Mouse (Mus musculus) liver, adult 2 months (tissue): ENCODE data around the gene Cnih4. TPM values are rescaled to one million over a fixed set of nuclear protein-coding genes. Genes with fewer than 3 reads are reported as not detected.

ENCODE experiments used
- DNase-seq: peaks from one replicate; pipeline ENCODE4 v3.0.0-alpha.2; 2011; ENCODE audit warnings: low read depth, low spot score; ENCODE audit errors: extremely low read depth
- H3K27ac ChIP-seq: fragments of 200-500 bp; replicated peaks from 2 replicates; pipeline ENCODE4 v1.5.1; 2012; ENCODE audit warnings: low read depth, mild to moderate bottlenecking, control low read depth, inconsistent platforms, low read length; ENCODE audit not compliant: insufficient read depth
- H3K27me3 ChIP-seq: fragments of 200-500 bp; 2 replicates; pipeline ENCODE4 v1.6.1; 2012; ENCODE audit warnings: mild to moderate bottlenecking, moderate library complexity, low read length, inconsistent platforms; ENCODE audit not compliant: control insufficient read depth, insufficient read depth
- H3K36me3 ChIP-seq: fragments of 200-500 bp; 2 replicates; pipeline ENCODE4 v1.6.1; 2012; ENCODE audit warnings: low read length, inconsistent platforms; ENCODE audit not compliant: control insufficient read depth, insufficient read depth
- H3K4me1 ChIP-seq: fragments of 200-500 bp; 2 replicates; pipeline ENCODE4 v1.6.1; 2011; ENCODE audit warnings: low read length; ENCODE audit not compliant: control insufficient read depth, insufficient read depth
- H3K4me3 ChIP-seq: fragments of 200-500 bp; 2 replicates; pipeline ENCODE4 v1.5.1; 2011; ENCODE audit warnings: low read depth, mild to moderate bottlenecking, control low read depth, low read length, moderate library complexity; ENCODE audit not compliant: insufficient read depth
- H3K79me2 ChIP-seq: fragments of 200-500 bp; 2 replicates; pipeline ENCODE4 v1.6.1; 2012; ENCODE audit warnings: inconsistent platforms, mild to moderate bottlenecking, low read length, moderate library complexity; ENCODE audit not compliant: control insufficient read depth, insufficient read depth
- H3K9ac ChIP-seq: fragments of 200-500 bp; 2 replicates; pipeline ENCODE4 v1.6.1; 2012; ENCODE audit warnings: low read depth, mild to moderate bottlenecking, control low read depth, inconsistent platforms, low read length
- CTCF ChIP-seq: fragments of 200-500 bp; IDR thresholded peaks from 2 replicates; pipeline ENCODE4 v1.5.1; 2011; ENCODE audit warnings: low read depth, low read length, control low read depth
- POLR2A ChIP-seq: fragments of 200-500 bp; IDR thresholded peaks from 2 replicates; pipeline ENCODE4 v1.6.1; 2011; ENCODE audit warnings: low read length, control low read depth; ENCODE audit not compliant: insufficient read depth; ENCODE audit errors: extremely low read depth
- WGBS: fragments of 180-500 bp; shearing (Covaris S2); methylation state at CpG from one replicate; pipeline ENCODE4 v1.1.7; 2018; 5-methylcytosine and 5-hydroxymethylcytosine counted together
- polyA plus RNA-seq: library from polyadenylated mRNA; depleted of rRNA; stranded (reverse); fragments of >200 nt; gene quantifications from 2 replicates; pipeline ENCODE4 v1.2.3, GENCODE M21; 2012; rRNA removed
- total RNA-seq: library from RNA; depleted of rRNA; stranded (reverse); fragments of >200 nt; gene quantifications from 2 replicates; pipeline ENCODE4 v1.2.3, GENCODE M21; 2014; rRNA removed

Cnih4 gene
- total and polyA plus RNA-seq, 2 experiments = 6.8 to 6.9 TPM

GRCm38 (mm10) chr1:181211920-181212633 lies 67.6 kb downstream of the Cnih4 start, which contains the start of gene Wdr26:
Wdr26 (minus strand) TSS chr1:181212001.
- Histone ChIP-seq H3K79me2 (peaks cover 28% of the 10 kb centered on the region), H3K4me1 (peaks cover 3% of the 10 kb centered on the region; the same call in 1 of the 2 replicates), H3K27ac (peak within 1 kb of the TSS; percentile 98), H3K27me3 (no peaks in the 10 kb centered on the region), H3K9ac (peak within 1 kb of the TSS; percentile 98), H3K4me3 (peak within 1 kb of the TSS; percentile 100), H3K36me3 (peaks cover 9% of the 10 kb centered on the region)
- WGBS = under 1% methylated on average over 54 of the region's 54 CpGs
- peak; percentile 69 for DNase-seq
- TF ChIP-seq POLR2A = peak; percentile 69
- TF ChIP-seq CTCF = no peak

DNA sequence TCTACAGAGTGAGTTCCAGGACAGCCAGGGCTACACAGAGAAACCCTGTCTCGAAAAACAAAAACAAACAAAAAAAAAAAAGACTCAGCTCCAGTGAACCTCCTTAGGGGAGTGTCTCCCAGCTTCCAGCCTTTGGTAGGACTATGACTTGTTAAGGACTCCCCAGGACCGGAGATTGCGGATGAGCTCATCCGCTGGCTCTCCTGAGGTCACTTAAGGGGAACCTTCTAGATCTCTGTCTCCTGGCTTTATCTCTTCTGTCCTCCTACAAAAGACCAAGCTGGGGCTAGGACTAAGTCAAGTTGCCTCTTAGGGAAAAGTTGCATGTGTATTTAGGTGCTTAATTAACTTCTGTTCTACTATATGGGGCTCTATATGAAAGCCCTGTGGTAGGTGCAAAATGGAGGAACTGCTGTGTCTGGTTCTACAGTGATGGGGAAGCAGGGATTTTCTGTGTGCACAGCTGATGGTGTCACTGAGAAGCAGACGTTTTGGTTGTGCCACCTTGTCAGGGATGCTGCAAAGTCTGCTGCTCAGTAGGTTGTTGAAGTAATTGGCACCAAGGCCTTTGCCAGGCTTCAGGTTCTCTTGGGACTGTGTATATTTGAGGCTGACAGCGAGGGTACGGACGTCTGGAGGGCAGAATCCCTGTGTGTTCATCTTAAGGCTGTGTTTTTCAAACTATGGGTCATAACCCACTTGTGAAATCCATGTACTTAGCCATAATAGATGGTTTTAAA lies 70.0 kb downstream of the Cnih4 start:
- DNase-seq = no peak
- no peak for TF ChIP-seq CTCF
- Histone ChIP-seq H3K36me3 (peaks cover 2% of the 10 kb centered on the region; the same call in 1 of the 2 replicates), H3K27ac (no peak overlapping the region), H3K27me3 (no peaks in the 10 kb centered on the region), H3K9ac (no peak overlapping the region), H3K4me3 (no peak overlapping the region), H3K4me1 (peaks cover 2% of the 10 kb centered on the region; the same call in 1 of the 2 replicates), H3K79me2 (peaks cover 25% of the 10 kb centered on the region)
- 90% methylated on average over 8 of the region's 8 CpGs for WGBS

DNA sequence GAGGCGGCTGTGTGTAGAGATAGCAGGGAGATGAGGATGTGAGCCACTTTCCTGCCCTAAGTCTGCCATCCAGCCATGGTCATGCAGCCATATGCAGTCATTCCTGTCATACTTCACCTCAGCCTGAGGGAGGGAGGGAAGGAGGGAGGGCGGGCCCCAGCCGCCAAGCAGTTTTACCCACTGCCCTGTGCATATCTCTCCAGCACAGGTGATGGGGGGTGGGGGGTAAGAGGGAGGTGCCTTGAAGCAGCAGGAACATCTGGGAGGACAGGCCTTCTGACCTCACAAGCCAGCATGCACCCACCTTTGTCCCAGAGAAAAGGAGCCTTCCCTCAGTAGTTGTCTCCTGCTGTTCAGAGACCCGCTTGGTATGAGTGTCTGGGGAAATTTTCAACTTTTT lies 71.8 kb downstream of the Cnih4 start:
- H3K27me3 ChIP-seq = no peaks in the 10 kb centered on the region
- 92% methylated on average over 4 of the region's 4 CpGs for WGBS
- peaks cover 10% of the 10 kb centered on the region for H3K79me2 ChIP-seq
- H3K4me1 ChIP-seq = no peaks in the 10 kb centered on the region
- no peak overlapping the region for H3K4me3 ChIP-seq
- no peak overlapping the region for H3K27ac ChIP-seq
- DNase-seq = no peak
- no peaks in the 10 kb centered on the region for H3K36me3 ChIP-seq
- TF ChIP-seq POLR2A = no peak
- TF ChIP-seq CTCF = no peak
- H3K9ac ChIP-seq = no peak overlapping the region

Other genes with a start within 250 kb of the Cnih4 start
- gene Pycr2, start 240.4 kb upstream of the Cnih4 start, total RNA-seq = 5.7 and 6.4 TPM in 2 replicates
- gene Pycr2, start 240.4 kb upstream of the Cnih4 start, polyA plus RNA-seq = 7.8 and 8.5 TPM in 2 replicates
- 1.8 and 1.9 TPM in 2 replicates for gene Lefty1, start 209.7 kb upstream of the Cnih4 start, total RNA-seq
- 1.4 TPM in 2 replicates for gene Lefty1, start 209.7 kb upstream of the Cnih4 start, polyA plus RNA-seq
- 9.5 and 12.8 TPM in 2 replicates for gene Tmem63a, start 202.3 kb upstream of the Cnih4 start, total RNA-seq
- gene Tmem63a, start 202.3 kb upstream of the Cnih4 start, polyA plus RNA-seq = 14.6 and 15.8 TPM in 2 replicates
- gene Ephx1, start 123.8 kb upstream of the Cnih4 start, total RNA-seq = 220 and 428 TPM in 2 replicates
- gene Ephx1, start 123.8 kb upstream of the Cnih4 start, polyA plus RNA-seq = 287 and 304 TPM in 2 replicates
- 11.2 and 23.4 TPM in 2 replicates for gene 9130409I23Rik, start 93.5 kb upstream of the Cnih4 start, total RNA-seq
- 3.8 and 4.2 TPM in 2 replicates for gene 9130409I23Rik, start 93.5 kb upstream of the Cnih4 start, polyA plus RNA-seq
- gene Nvl, start 489 bp upstream of the Cnih4 start, total RNA-seq = 5.3 and 7.5 TPM in 2 replicates
- gene Nvl, start 489 bp upstream of the Cnih4 start, polyA plus RNA-seq = 2.5 and 5.0 TPM in 2 replicates
- 61.4 and 66.4 TPM in 2 replicates for gene Wdr26, start 67.3 kb downstream of the Cnih4 start, total RNA-seq
- gene Wdr26, start 67.3 kb downstream of the Cnih4 start, polyA plus RNA-seq = 20.9 and 22.1 TPM in 2 replicates
- gene Cnih3, start 207.9 kb downstream of the Cnih4 start, total RNA-seq = not detected in 2 replicates
- gene Cnih3, start 207.9 kb downstream of the Cnih4 start, polyA plus RNA-seq = not detected in 2 replicates